Mouse (Mus musculus) 3134 (cell line): Measurements from ENCODE around the gene Wipf1.
"Not testable (repeated sequence)": the region's sequence is repeated elsewhere in the genome, so short reads cannot be mapped to it uniquely, and the experiment has no call there.

ENCODE experiments used
- DNase-seq: peaks from one replicate; pipeline ENCODE4 v3.0.0-alpha.2; 2011; ENCODE audit warnings: low spot score; ENCODE audit not compliant: insufficient read length; ENCODE audit errors: extremely low read depth

Wipf1 gene

DNA sequence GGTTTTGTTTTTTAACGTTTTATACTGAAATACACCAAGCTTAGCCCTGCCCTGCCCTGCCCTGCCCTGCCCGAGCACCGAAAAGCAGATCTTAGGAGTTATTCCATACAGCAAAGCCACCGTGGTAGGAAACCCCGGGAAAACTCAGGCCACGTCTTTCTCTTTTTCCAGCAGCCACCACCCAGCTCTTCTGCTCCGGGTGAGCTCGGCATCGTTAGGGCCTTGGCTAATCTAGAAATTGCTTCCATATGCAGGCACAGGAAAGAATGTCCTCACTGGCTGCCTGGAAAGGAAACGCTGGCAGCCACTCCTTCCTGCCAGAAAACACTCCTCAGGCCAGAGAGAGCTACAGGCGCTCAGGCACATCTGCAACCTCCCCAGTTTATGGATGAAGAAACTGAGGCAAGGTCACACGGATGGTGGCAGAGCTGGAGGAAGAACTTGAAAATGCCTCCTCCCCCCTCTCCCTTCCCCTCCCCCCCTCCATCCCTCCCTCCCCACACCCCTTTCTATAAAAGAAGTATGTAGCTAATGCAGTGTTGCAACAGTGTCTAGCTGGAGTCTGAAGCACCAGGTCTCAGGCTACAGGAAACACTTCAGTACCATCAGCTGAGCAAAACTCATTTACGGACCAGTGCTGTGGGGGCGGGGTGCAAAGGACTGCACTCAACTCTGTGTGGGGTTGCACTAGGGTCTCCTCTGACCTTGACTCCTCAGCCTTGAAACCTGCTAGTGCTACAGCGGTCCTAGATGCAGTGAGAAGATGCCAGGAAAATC is 20.1 kb downstream of the Wipf1 start:
- no peak for DNase-seq

DNA sequence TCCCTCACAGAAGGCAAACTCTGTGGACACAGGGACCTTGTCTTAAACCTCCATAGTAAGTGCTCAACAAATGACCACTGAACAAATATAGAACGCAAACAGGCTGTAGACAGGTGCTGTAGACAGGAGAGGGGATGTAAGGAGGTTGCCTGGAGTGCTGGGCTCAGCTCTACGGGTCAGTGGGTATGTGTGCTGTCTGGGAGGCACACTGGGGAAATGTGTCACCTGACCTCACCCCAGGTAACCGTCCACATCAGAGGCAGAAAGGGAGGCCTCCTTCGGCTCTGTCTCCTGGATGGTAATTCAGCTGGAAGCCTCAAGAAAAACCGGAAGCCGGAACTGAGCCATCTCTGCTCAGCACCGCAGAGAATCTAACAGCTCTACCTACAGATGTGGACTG is 21.6 kb downstream of the Wipf1 start:
- no peak for DNase-seq

DNA sequence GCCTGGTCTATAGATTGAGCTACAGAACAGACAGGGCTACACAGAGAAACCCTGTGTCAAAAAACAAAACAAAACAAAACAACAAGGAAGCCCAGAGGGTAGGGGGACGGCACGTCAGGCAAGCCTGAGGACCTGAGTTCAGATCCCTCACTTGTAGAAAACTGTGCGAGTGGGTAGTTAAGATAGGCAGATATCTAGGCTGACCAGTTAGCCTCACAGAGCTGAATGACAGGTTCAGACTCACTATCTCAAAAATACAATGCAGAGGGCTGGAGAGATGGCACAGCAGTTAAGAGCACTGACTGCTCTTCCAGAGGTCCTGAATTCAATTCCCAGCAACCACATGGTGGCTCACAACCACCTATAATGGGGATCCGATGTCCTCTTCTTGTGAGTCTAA is 23.2 kb downstream of the Wipf1 start:
- not testable (repeated sequence) for DNase-seq

DNA sequence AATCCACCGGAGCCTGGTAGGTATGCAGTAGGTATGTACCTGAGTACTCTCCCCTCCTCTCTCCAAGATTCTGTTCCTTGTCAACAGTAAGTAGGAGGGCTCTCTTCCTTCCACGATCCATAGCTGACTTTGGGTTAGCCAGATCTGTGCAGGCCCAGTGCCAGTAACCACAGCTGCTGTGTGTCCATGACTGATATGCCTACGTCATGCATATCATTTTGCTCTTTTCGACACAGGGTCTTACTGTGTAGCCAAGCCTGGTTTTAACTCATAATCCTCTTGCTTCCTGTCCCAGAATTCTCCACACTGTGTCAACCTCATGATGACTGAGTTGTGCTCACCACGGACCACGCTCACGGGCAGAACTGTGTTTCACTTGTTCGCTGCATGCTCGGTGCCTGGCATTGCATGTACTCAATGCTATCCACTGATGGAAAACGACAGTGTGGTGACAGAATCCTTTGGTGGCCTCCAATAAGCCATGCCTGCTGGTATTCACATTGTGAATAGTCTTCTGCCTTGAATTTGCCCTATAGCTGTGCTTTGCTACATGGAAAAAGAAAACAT is 26.6 kb downstream of the Wipf1 start:
- DNase-seq: no peak

DNA sequence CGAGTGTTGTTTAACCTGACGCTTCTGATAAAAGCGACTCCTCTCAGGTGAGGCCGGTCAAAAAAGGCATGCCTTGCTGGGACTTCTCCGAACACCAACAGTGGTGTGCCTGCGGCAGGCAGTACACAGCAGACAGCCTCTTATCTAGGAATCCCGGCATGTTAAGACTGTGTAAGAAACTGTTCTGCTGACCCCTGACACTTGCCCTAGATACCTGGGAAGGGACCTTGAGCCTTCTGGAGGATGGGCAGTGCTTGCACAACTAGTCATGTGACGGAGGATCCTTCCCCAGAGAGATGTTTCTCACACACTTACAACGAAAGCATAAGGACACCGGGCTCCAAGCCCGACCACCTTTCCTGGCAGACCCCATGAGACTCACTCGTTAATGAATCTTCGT is 28.7 kb downstream of the Wipf1 start:
- no peak for DNase-seq

DNA sequence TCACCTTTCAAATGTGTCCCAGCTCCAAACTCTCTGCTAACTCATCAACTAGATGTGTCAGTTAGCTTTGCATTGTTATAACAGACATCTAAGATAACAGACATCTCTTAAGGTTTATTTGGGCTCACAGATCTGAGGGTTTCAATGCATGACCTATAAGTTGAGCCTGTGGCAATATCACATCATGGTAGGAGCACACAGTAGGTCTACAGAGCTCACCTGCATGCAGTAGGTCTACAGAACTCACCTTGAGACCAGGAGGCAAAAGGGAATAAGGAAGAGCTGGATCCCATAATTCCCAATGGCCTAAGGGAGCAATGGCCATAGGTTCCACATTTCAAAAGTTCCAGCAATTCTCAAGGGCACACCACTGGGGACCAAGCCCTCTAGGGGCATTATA is 31.2 kb downstream of the Wipf1 start:
- DNase-seq: no peak

DNA sequence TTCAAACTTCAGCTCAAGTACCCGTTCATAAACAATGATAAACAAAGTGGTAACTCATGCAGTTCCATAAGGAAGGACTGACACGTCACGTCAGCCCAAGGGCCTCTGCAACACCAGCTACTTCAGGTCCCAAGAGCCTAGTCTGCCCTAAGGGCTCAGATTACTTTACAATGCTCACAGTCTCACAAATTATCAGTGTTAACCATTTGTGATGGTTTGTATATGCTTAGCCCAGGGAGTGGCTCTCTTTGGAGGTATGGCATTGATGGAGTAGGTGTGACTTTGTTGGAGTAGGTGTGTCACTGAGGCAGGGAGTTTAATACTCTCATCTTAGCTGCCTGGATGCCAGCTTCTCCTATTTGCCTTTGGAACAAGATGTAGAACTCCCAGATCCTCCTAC is 32.0 kb downstream of the Wipf1 start:
- no peak for DNase-seq

DNA sequence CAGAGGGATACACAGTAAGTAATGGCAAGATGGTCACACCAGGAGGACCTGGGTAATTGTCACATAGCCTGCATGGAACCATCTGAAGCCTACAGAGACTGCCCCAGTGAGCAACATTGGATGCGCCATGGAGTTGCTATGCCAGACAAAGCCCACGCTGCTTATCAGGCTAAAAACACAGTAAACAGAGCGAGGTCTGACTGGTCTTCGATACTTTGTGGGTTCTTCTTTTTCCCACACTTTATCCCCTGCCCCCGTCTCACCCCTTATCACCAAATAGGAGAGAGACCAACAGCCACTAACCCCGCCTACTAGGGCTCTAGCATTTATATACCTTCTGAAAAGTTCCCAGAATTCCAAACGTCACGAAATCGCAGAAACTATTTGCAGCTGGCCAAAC is 32.6 kb downstream of the Wipf1 start:
- no peak for DNase-seq

DNA sequence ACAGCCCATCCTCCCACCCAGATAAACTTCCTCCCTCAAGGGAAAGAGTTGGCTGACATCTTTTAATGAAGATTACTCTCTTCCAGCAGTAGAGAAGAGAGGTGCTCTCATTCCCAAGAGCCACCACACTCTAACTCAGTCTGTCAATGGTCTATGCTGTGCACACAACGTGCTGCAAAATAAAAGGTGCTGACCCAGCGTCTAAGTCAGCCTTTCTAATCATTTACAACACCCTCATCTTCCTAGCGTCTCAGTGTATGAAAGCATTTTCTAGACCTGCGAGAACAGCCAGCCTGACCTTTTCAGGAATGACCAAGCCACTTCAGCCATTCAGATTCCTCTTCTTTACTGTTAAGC is 33.2 kb downstream of the Wipf1 start:
- no peak for DNase-seq

DNA sequence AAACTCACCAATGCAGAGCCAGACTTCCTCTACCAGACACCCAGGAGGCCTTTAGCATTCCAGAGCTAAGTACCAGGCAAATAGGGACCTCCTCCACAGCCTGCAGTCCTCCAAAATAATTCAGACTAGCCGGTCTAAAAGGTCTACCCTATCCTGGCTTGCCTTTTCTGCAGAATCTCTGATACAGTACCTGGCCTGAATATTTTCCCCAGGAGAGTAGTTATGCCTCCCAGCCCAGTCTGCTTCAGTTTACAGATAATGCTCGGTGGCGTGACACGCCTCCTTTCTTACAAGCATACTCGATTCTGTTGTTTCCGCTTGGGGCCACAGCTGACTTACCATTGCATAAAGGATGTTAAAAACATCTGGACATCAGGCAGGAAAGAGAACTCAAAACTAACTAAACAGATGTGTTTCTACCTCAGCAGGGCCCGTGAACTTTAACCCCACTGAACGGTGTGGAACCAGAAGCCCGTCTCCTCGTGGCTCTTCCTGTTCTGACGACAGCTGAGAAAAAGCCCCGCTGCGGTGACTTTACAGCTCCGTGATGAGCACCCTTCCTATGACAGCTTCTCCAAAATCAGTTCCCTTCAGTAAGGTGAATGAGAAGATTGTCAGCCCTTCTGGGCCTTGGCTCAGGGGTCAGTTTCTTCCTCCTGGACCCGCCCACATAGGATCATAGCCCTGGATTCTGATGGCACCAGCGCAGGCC is 33.8 kb downstream of the Wipf1 start:
- no peak for DNase-seq

DNA sequence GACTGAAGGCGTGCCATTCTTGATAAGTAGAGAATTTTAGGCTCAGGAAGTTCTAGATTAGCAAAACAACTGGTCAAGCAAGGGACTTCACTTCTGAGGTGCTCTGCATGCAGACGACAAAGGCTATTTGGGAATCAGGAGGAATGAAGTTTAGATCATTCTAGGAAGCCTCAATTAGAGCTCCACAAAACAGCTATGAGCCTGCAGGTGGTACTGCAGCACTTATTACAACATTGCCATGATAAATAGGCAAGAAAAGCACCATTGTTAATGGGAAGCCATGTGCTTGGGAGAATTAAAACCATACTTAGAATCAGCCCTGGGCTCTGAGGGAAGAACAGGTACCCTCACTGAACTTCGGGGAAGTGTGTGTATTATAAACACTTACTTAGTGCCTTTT is 36.0 kb downstream of the Wipf1 start:
- no peak for DNase-seq

DNA sequence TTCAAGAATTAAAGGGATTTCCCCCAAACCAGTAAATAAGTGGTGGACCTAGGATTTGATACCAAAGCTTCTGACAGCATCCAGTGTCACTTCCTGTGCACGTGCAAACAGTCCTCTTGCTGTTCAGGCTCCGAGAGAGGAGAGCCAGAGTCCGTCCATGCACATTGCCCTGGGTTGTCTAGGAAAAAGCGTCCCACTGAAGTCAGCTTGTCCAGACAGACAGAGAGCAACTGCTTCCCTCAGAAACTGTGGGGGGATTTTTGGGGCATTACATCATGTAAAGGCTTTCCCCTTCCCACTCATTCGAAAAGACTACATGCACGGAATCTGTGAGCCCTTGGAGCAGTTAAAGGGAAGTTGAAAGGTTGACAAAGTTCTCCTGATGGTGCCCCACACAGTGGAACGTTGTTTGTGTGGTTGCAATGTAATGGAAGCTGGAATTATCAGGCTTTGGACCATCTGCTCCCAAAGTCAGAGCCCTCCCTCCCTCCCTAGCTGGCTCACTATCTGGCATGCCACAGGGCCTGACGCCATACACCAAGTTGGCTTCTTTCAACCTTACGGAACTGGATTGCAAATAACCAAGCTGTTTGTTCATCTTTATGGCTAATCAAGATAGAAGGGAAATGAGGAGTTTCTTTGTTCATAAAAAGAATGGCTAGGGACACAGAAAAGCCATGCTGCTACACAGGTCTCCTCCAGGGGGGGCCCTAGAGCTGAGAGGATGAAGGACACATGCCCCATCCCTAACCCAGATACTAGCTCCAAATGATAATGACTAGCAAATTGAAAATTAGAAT is 37.9 kb downstream of the Wipf1 start:
- DNase-seq: no peak

DNA sequence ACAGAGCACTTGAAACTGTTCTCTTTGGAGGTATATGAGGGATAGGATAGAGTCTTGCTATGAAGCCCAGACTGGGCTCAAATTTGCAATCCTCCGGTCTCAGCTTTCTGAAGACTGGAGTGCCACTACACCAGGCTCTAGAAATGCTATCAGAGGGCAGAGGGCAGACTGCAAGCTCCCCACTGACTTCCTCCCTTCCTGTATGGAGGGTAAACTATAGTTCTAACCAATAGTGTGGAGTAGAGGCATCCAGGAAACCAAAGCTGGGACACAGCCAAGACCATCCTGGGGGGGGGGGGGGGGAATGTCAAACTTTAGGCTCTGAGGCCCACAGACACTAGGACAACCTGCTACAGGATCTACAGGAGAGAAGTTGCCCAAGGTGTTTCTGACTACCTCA is 39.1 kb downstream of the Wipf1 start:
- no peak for DNase-seq

DNA sequence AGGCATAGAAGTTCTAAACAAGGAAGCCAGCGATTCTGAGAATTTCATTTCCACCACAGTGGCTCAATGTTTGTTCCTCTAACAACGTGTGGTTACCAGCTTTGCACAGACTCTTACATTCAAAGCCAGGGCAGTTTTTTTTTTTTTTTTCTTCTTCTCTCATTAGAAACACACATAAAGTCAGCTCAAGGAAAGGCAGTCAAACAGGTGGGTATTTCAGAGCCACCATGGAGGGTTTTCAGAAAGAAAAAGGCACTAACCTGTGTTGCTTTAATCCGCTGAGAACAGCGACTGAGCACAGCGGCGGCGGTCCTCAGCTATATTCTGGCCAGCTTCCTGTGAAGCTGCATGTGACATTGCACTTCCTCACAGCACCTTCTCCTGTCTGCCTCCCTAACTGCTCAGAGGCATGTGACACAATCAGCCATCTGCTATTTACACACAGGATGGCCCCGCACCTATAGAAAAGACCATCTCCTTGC is 43.4 kb downstream of the Wipf1 start:
- no peak for DNase-seq

DNA sequence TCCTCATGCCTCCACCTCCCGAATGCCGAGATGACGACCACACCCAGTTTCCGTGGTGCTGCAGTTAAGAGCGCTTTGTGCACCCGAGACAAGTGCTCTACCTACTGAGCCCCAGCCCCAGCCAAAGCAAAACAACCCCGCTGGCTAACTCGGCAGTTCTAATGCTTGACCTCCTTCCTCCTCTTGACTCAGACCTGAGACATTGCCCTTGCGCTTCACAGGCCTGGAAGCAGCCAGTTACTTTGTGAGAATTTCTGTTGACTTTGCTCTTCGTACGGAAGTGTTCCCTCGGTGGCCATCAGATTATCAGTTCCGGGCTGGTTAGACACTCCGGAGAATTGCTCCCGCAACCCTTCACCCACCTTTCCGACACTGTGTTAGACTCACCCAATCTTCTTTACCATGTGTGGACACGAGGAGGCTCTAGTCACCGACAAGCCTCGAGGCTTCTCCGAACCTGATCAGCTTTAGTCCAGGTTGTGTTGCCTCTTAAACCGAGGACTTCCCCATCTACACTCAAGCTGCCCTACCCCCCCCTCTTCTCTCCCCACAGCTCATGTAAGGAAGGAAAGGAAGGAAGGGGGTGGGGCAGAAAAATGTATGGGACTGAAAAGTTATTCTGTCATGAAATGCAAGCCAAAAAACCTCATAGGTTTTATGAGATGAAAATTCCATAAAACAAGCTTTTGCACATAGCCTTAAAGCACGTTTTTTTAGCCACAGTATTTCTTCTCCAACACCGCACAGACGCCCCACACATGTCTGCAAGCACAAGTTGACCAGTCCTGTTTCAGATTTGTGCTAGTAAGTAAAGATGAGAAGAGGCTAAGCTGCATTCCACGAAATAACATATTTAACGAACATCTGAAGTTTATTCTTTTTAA is 44.1 kb downstream of the Wipf1 start:
- DNase-seq: no peak

DNA sequence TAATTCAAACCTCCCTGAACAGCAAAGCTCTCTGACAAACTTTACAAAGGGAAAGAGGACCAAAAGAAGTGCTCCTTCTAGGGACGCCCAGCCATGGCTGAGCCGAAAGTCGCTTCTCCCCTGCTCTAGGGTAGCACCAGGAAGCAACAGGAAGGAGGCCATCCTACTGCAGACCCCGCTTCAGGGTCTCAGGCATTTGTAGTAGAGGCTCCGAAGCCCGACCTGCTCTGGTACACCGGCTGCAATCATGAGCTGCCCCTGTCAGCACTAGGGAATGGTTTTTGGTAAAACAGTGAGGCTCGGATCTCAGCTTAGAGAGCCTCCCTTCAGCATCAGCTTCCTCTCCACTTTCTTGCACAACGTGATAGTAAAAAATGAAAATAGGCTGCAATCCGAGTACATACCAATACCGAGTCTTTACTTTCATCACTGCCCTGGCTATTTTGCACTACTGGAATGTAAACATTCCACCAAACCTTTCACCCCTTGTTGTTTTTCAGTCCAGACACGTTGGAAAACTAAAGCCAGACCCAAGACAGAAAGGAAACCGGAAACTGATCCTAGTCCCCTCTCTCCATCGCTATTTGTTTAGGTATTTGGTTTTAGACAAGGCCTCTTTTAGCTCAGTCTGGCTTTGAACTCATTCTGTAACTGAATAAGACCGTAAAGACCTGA is 44.8 kb downstream of the Wipf1 start:
- DNase-seq: no peak

DNA sequence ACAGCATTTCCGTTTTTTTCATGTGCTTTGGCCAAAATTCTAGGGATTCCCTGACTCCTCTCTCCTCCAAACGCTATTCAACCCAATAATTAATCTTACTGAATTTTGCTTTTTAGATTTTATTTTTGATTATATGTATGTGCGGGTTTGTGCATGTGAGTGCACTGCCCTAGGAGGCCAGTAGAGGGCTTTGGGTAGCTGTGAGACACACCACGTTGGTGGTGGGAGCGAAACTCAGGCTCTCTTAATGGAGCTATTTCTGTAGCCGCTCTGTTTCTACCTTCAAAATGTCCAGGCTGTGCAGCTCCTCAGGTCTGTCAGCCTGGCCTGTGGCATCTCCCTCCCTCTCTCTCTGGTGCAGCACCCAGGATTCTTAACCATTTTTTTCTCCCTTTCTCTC is 50.7 kb downstream of the Wipf1 start:
- DNase-seq: no peak

DNA sequence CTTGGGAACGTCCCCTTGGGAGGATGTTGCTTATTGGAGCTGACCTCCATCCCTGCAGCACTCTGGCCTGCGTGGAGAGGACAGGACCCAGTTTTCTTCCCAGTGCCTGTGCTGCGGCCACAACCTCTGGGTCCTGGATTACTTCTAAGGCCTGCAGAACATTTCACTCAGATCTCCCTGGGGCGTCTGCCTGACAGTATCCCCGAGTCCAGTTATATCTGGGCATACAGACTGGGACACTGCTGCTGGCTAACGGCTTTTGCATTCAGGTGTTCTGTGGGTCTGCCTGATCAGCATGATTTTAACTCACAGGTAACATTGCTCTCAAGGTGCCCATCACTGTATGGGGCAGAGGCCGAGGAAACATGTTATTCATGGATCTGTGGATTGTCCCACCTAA is 52.0 kb downstream of the Wipf1 start:
- DNase-seq: no peak

DNA sequence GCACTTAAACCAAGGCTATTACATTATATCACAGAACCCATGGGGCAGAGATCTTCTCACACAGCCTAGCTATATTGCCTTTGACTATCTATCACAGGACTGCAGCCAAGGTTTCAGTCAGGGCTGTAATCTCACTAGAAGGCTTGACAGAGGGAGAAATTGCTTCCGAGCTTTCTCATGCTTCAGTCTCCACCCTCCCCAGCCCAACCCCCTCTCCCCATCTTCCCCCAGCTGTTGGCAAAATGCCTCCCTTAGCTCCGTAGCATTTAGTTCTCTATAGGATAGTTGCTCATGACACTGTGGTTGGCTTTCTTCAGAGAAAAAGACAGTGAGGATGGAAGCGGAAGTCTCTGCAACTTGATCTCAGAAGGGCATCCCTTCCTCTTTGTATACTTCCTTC is 54.0 kb downstream of the Wipf1 start:
- no peak for DNase-seq

DNA sequence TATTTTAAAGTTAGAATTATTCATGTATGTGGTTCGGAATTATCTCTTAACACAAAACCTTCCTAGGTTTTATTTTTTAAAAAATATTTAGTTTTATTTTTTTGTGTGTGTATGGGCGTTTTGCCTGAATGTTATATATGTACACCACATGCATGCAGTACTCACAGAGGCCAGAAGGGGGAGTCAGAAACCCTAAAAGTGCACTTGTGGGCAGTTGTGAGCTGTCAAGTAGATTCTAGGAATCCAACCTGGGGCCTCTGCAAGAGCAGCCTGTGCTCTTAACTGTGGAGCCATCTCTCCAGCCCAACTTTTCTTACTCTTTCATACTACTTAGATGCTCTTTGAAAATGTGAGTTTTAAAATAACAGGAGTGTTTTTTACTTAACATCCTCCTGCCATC is 57.4 kb downstream of the Wipf1 start:
- no peak for DNase-seq
